Mouse (Mus musculus): ENCODE measurements at regions not wholly inside any gene's neighbourhood (a gene's known extent, or its start where the extent isn't known, plus 50 kb on each side); places are given as distances from the start of the nearest gene placed in this dataset.

DNA sequence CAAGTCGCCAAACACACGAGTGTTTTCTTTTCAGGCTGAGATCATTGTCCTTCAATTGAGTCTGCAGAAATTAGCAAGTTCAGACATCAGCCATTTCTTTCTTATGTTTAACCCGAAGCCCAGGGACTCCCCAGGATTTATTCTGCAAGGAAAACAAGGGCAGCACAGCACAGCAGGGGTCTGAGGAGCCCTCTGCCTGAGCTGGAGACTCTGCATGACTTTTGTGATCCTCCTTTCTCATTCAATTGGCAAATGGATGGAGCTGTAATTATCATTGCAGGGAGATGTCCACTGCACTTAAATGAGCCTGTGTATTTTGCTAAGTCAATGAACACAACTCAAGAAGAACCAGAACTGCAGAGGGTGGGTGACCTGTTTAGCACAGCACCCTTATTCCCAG, 417.6 kb upstream of the Etaa1 start:
- no peak for TF ChIP-seq CTCF (IDR thresholded peaks at IDR 0.05; ENCODE audit: low read depth)
- no peak for TF ChIP-seq EP300 (IDR thresholded peaks at IDR 0.05; ENCODE audit: low read depth)

Data from liver, postnatal 0 days (tissue).